Mouse (Mus musculus) ES-Bruce4 (cell line): ENCODE data around the gene Rmdn2.

Experiments
- CTCF ChIP-seq: IDR thresholded peaks from one replicate; pipeline ENCODE4 v1.8.1; 2011; ENCODE audit warnings: low read depth, low read length
- EP300 ChIP-seq: IDR thresholded peaks from 2 replicates; pipeline ENCODE4 v1.6.1; 2011; ENCODE audit warnings: low read depth, low read length; ENCODE audit not compliant: insufficient read depth

- TF ChIP-seq EP300 (no peak), CTCF (no peak)
Measured at GRCm38 (mm10) chr17:79583466-79583865, 28.2 kb upstream of the Rmdn2 start.
